20 mouse cellular contexts compared by ENCODE assay signal in genomic region chr6:73365306-73365705, GRCm38 (mm10).
DNase-seq lines count a peak whose midpoint lies in the region; ATAC-seq lines count a peak whose summit lies in the region.
"Had no signal": no experiment of that assay in that cellular context is flagged by ENCODE, and none has a peak within 500 bp of the region (broad histone marks: within the 10 kb centered on the region; RNA-seq: fewer than 3 reads in every experiment).

No protein-coding gene starts in this region.

- ATAC-seq in heart, embryonic 11.5 days (replicated peaks; ENCODE audit: insufficient number of reproducible peaks, low FRiP score, low TSS enrichment), result no peak
- no peak for ATAC-seq in limb, embryonic 11.5 days (ENCODE audit: insufficient number of reproducible peaks, low FRiP score, low TSS enrichment, low read depth)
- ATAC-seq: activated CD4-positive, CD25-positive, alpha-beta regulatory T cell, adult 4 months; CD4-positive, CD25-positive, alpha-beta regulatory T cell, adult 4 months; Patski had no signal

- no peaks in the 10 kb centered on the region for H3K4me1 ChIP-seq in heart, embryonic 11.5 days (ENCODE audit: control insufficient read depth, insufficient read depth, low read length)
- H3K4me1 ChIP-seq in heart, embryonic 10.5 days, result no peaks in the 10 kb centered on the region
- H3K4me1 ChIP-seq in limb, embryonic 11.5 days (ENCODE audit: control insufficient read depth, insufficient read depth, low read length), result no peaks in the 10 kb centered on the region
- peaks cover 7% of the 10 kb centered on the region; the same call in 1 of the 2 replicates for H3K4me1 ChIP-seq in limb, embryonic 10.5 days

- no peaks in the 10 kb centered on the region for H3K9me3 ChIP-seq in heart, embryonic 11.5 days (replicated peaks; ENCODE audit: control insufficient read depth, low read length)
- H3K9me3 ChIP-seq in heart, embryonic 10.5 days, result no peaks in the 10 kb centered on the region
- no peaks in the 10 kb centered on the region for H3K9me3 ChIP-seq in limb, embryonic 11.5 days (ENCODE audit: control insufficient read depth, low read length)
- H3K9me3 ChIP-seq in limb, embryonic 10.5 days (replicated peaks), result no peaks in the 10 kb centered on the region
- H3K9me3 ChIP-seq: G1E had no signal

- H3K4me2 ChIP-seq in heart, embryonic 11.5 days, result no peak overlapping the region
- H3K4me2 ChIP-seq in limb, embryonic 11.5 days (ENCODE audit: low read depth, severe bottlenecking), result no peak overlapping the region

- WGBS in heart, embryonic 11.5 days (ENCODE audit: insufficient replicate concordance), result 82% methylated on average over 9 of the region's 9 CpGs
- 86% methylated on average over 9 of the region's 9 CpGs for WGBS in heart, embryonic 10.5 days
- WGBS in limb, embryonic 11.5 days, result 81% methylated on average over 9 of the region's 9 CpGs
- WGBS in limb, embryonic 10.5 days, result 86% methylated on average over 9 of the region's 9 CpGs

- peak; percentile 55 for DNase-seq in heart, adult 11 months
- DNase-seq in heart, embryonic 10.5 days (ENCODE audit: low spot score), result peak; percentile 70
- DNase-seq in heart, adult 9 months (ENCODE audit: low spot score in 2 of 2), result no peak
- DNase-seq in limb, embryonic 11.5 days (ENCODE audit: low spot score), result peak; percentile 19
- DNase-seq in limb, embryonic 10.5 days (ENCODE audit: low spot score), result no peak
- DNase-seq: adrenal gland, adult 2 months; adrenal gland, adult 8-10 months; adrenal gland, postnatal 10 days; adrenal gland, postnatal 14 days; adrenal gland, postnatal 25 days; adrenal gland, postnatal 36 days; B cell, adult 2 months; cerebellum, adult 11 months; cerebellum, adult 11-12 months; cerebellum, adult 18-20 months had no signal

- H3K27ac ChIP-seq in heart, embryonic 11.5 days (ENCODE audit: low read depth, low read length), result no peak overlapping the region
- H3K27ac ChIP-seq in heart, embryonic 10.5 days, result no peak overlapping the region
- H3K27ac ChIP-seq in limb, embryonic 11.5 days (replicated peaks; ENCODE audit: low read depth, low read length), result no peak overlapping the region
- no peak overlapping the region for H3K27ac ChIP-seq in limb, embryonic 10.5 days

- no peaks in the 10 kb centered on the region for H3K36me3 ChIP-seq in heart, embryonic 11.5 days (ENCODE audit: control insufficient read depth, insufficient read depth, low read length)
- no peaks in the 10 kb centered on the region for H3K36me3 ChIP-seq in heart, embryonic 10.5 days
- H3K36me3 ChIP-seq in limb, embryonic 11.5 days (ENCODE audit: control insufficient read depth, insufficient read depth, low read length), result no peaks in the 10 kb centered on the region
- H3K36me3 ChIP-seq in limb, embryonic 10.5 days, result no peaks in the 10 kb centered on the region
- H3K36me3 ChIP-seq: G1E had no signal

- no peak overlapping the region for H3K4me3 ChIP-seq in heart, embryonic 11.5 days (ENCODE audit: low read depth, low read length)
- H3K4me3 ChIP-seq in heart, embryonic 10.5 days, result no peak overlapping the region
- no peak overlapping the region for H3K4me3 ChIP-seq in limb, embryonic 11.5 days (ENCODE audit: low read depth, low read length)
- H3K4me3 ChIP-seq in limb, embryonic 10.5 days, result no peak overlapping the region

- peaks cover 4% of the 10 kb centered on the region for H3K27me3 ChIP-seq in heart, embryonic 11.5 days (ENCODE audit: control insufficient read depth, insufficient read depth, low read length)
- H3K27me3 ChIP-seq in heart, embryonic 10.5 days (ENCODE audit: insufficient read depth, poor library complexity, severe bottlenecking), result peaks cover 12% of the 10 kb centered on the region
- H3K27me3 ChIP-seq in limb, embryonic 11.5 days (ENCODE audit: control insufficient read depth, insufficient read depth, low read length), result no peaks in the 10 kb centered on the region; the same call in 1 of the 2 replicates
- peaks cover 20% of the 10 kb centered on the region for H3K27me3 ChIP-seq in limb, embryonic 10.5 days (ENCODE audit: low read depth, poor library complexity, severe bottlenecking)

- H3K9ac ChIP-seq in heart, embryonic 11.5 days (ENCODE audit: low read depth, low read length), result no peak overlapping the region
- H3K9ac ChIP-seq in limb, embryonic 11.5 days (ENCODE audit: low read length), result no peak overlapping the region

Comparison
In these comparisons a context has a peak if more than half of its experiments do, and no peak if none do; other contexts are left out.
1. DNase-seq: peak in heart, adult 11 months (single experiment), heart, embryonic 10.5 days (single experiment) and limb, embryonic 11.5 days (single experiment); none in heart, adult 9 months (0 of 2) and limb, embryonic 10.5 days (single experiment).